Mouse (Mus musculus) lung, embryonic 16.5 days (tissue): Measurements from ENCODE around the gene Rph3al. TPM values are rescaled to one million over a fixed set of nuclear protein-coding genes. Genes with fewer than 3 reads are reported as not detected.

Experiments used
- ATAC-seq: fragments of 200-750 bp; cut with Nextera tagmentation; 2 replicates; pipeline ENCODE4 v1.8.0; 2017; ENCODE audit warnings: low read depth, mild to moderate bottlenecking, moderate library complexity
- H3K27ac ChIP-seq: fragments of 300-500 bp; sonication (generic); 2 replicates; pipeline ENCODE4 v1.5.1; 2014; ENCODE audit warnings: mild to moderate bottlenecking, control low read depth, low read length
- H3K27me3 ChIP-seq: fragments of 300-500 bp; sonication (generic); 2 replicates; pipeline ENCODE4 v1.6.1; 2014; ENCODE audit warnings: low read depth, low read length, mixed read lengths; ENCODE audit not compliant: control insufficient read depth, insufficient read depth
- H3K36me3 ChIP-seq: fragments of 300-500 bp; sonication (generic); 2 replicates; pipeline ENCODE4 v1.6.1; 2014; ENCODE audit warnings: low read length; ENCODE audit not compliant: control insufficient read depth, insufficient read depth
- H3K4me1 ChIP-seq: fragments of 300-500 bp; sonication (generic); replicated peaks from 2 replicates; pipeline ENCODE4 v1.6.1; 2014; ENCODE audit warnings: low read length, mixed read lengths; ENCODE audit not compliant: control insufficient read depth, insufficient read depth
- H3K4me2 ChIP-seq: fragments of 300-500 bp; sonication (generic); 2 replicates; pipeline ENCODE4 v1.6.1; 2014; ENCODE audit warnings: low read depth, low read length, control low read depth
- H3K4me3 ChIP-seq: fragments of 300-500 bp; sonication (generic); 2 replicates; pipeline ENCODE4 v1.5.1; 2014; ENCODE audit warnings: mild to moderate bottlenecking, low read length, control low read depth
- H3K9ac ChIP-seq: fragments of 300-500 bp; sonication (generic); 2 replicates; pipeline ENCODE4 v1.6.1; 2014; ENCODE audit warnings: low read length, control low read depth
- H3K9me3 ChIP-seq: fragments of 300-500 bp; sonication (generic); 2 replicates; pipeline ENCODE4 v1.6.1; 2016; ENCODE audit warnings: low read length; ENCODE audit not compliant: control insufficient read depth
- WGBS: fragments of 180-500 bp; shearing (Covaris S2); extraction: QIAGEN DNeasy Blood & Tissue Kit; methylation state at CpG from one replicate; pipeline ENCODE4 v1.1.7; 2014; 5-methylcytosine and 5-hydroxymethylcytosine counted together
- polyA plus RNA-seq: library from polyadenylated mRNA; unstranded; fragments of >200 nt; fragmentation: Nextera tagmentation; extraction: Ambion mirVana; gene quantifications from 2 replicates; pipeline ENCODE4 v1.2.1, GENCODE M21; 2015

The Rph3al gene
- polyA plus RNA-seq: 8.1 and 8.5 TPM in 2 replicates

DNA sequence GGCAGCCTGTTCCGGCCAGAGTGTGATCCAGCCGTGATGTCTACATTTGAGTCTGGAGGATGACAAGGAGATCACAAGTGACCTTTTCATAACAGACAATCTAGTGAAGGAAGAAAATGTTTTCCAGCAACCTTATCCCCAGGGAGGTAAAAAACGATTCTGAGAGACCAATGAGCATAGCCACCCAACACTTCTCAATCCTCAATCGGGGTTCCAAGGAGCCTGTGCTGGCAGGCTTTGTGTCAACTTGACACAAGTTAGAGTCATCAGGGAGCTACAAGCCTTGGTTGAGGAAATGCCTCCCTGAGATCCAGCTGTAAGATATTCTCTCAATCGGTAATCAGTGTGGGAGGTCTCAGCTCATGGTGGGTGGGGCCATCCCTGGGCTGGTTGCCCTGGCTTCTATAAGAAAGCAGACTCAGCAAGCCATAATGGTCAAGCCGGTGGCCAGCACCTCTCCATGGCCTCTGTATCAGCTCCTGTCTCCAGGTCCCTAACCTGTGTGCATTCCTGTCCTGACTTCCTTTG lies at the start of gene Rph3al:
TSS of gene Rph3al (minus strand) at position 51 of the 528 bp plus-strand sequence.
- Histone ChIP-seq H3K9me3 (no peaks in the 10 kb centered on the region), H3K27ac (peak within 1 kb of the TSS; percentile 92), H3K36me3 (no peaks in the 10 kb centered on the region), H3K9ac (peak within 1 kb of the TSS; percentile 48), H3K27me3 (no peaks in the 10 kb centered on the region), H3K4me3 (peak within 1 kb of the TSS; percentile 28), H3K4me2 (peak within 1 kb of the TSS; percentile 43), H3K4me1 (peaks cover 38% of the 10 kb centered on the region)
- WGBS: 43% methylated on average over 6 of the region's 6 CpGs
- no peak for ATAC-seq

- Histone ChIP-seq H3K4me3 (no peak overlapping the region), H3K9ac (no peak overlapping the region), H3K4me1 (no peaks in the 10 kb centered on the region), H3K27ac (no peak overlapping the region), H3K9me3 (no peaks in the 10 kb centered on the region), H3K4me2 (no peak overlapping the region), H3K27me3 (no peaks in the 10 kb centered on the region), H3K36me3 (no peaks in the 10 kb centered on the region)
- ATAC-seq: no peak
- WGBS: 62% methylated on average over 7 of the region's 7 CpGs
These were observed 47.7 kb upstream of the Rph3al start for GRCm38 (mm10) chr11:75985948-75986347.

GRCm38 (mm10) chr11:75984581-75984980 lies 46.4 kb upstream of the Rph3al start:
- ATAC-seq: no peak
- Histone ChIP-seq H3K4me3 (no peak overlapping the region), H3K36me3 (no peaks in the 10 kb centered on the region), H3K9me3 (no peaks in the 10 kb centered on the region), H3K4me2 (no peak overlapping the region), H3K27ac (no peak overlapping the region), H3K27me3 (no peaks in the 10 kb centered on the region), H3K9ac (no peak overlapping the region), H3K4me1 (no peaks in the 10 kb centered on the region)
- 47% methylated on average over 1 of the region's 1 CpGs for WGBS

DNA sequence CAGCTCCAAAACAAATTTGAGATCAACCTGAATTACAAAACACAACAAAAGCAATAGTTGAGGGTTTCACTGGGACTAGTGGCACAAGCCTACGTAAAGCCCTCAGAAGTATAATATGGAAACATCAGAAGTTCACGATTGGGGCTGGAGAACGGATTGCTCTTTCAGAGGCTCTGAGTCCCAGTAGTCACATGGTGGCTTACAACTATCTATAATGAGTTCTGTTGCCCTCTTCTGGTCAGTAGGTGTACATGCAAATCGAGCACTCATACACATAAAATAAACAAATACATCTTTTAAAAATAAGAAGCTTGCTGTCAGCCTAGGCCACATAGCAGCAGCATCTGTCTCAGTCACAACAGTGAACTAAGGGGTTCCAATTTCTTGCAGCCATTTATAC lies 45.0 kb upstream of the Rph3al start:
- no peaks in the 10 kb centered on the region for H3K36me3 ChIP-seq
- H3K4me1 ChIP-seq: no peaks in the 10 kb centered on the region
- ATAC-seq: no peak
- no peak overlapping the region for H3K27ac ChIP-seq
- no peaks in the 10 kb centered on the region for H3K27me3 ChIP-seq
- no peaks in the 10 kb centered on the region for H3K9me3 ChIP-seq
- no peak overlapping the region for H3K9ac ChIP-seq
- 74% methylated on average over 4 of the region's 4 CpGs for WGBS
- no peak overlapping the region for H3K4me2 ChIP-seq
- H3K4me3 ChIP-seq: no peak overlapping the region

DNA sequence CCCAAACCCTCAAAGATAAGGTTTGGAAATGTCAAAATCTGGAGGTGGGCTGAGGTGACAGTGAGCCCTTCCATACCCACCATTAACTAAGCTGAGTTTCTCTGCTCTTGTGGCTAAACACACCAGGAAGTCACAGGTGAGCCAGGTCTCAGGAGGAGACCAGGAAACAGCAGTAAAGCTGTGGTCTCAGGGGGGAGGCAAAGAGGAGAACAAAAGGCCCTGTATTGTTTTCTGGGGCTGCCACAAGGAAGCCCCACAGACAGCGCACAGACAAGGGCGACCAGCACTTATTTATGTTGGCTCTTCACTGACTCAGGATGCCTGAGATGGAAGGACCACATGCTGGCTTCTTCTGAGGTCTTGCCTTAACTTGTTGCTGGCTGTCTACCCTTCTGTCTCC lies 42.2 kb upstream of the Rph3al start:
- H3K4me1 ChIP-seq: no peaks in the 10 kb centered on the region
- H3K9me3 ChIP-seq: no peaks in the 10 kb centered on the region
- no peak overlapping the region for H3K9ac ChIP-seq
- no peaks in the 10 kb centered on the region for H3K36me3 ChIP-seq
- ATAC-seq: no peak
- no peak overlapping the region for H3K4me3 ChIP-seq
- no peaks in the 10 kb centered on the region for H3K27me3 ChIP-seq
- no peak overlapping the region for H3K27ac ChIP-seq
- 34% methylated on average over 2 of the region's 2 CpGs for WGBS
- H3K4me2 ChIP-seq: no peak overlapping the region

DNA sequence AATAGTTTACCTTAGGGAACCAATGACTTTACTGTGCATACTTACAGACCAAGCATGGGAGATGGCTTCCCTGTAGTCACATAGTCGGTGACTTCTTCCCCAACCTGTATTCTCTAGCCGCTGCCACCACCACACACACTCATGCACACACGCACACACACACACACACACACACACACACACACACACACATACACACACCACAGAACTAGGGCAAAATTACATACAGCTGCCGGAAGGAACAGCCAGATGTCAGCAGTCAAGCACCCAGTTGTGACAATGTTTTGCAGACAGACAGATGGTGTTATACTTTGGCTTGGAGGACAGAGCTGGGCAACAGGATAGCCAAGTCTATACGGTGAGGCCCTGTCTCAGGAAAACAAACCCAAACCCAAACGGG lies 39.8 kb upstream of the Rph3al start:
- Histone ChIP-seq H3K4me3 (no peak overlapping the region), H3K9me3 (no peaks in the 10 kb centered on the region), H3K27me3 (no peaks in the 10 kb centered on the region), H3K4me2 (no peak overlapping the region), H3K9ac (no peak overlapping the region), H3K4me1 (0 out of 2 replicates have a peak, but pooled peaks cover under 1% of the 10 kb centered on the region), H3K36me3 (no peaks in the 10 kb centered on the region), H3K27ac (no peak overlapping the region)
- no peak for ATAC-seq
- WGBS: 54% methylated on average over 6 of the region's 6 CpGs

DNA sequence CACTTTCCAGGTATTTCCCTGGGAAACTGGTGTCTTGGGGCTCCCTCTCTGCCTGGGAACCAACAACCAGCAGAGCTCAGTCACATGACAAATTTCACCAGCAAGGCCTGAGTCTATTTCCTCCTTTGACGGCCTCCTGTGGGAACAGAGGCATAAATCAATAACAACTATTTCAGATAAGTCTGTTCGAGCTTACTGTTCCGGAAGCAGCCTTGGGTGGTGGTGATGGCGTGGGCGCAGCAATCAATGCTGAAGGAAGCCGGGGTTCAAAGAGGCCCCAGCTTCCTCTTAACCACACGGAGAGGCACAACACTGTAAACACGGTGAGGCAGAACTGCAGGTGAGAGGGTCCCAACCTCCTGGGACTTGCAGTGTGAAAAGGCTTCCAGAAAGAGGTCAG lies 38.5 kb upstream of the Rph3al start:
- Histone ChIP-seq H3K4me2 (no peak overlapping the region), H3K36me3 (no peaks in the 10 kb centered on the region), H3K9me3 (no peaks in the 10 kb centered on the region), H3K27me3 (no peaks in the 10 kb centered on the region), H3K4me1 (peaks cover 4% of the 10 kb centered on the region; the same call in 1 of the 2 replicates), H3K4me3 (no peak overlapping the region), H3K27ac (no peak overlapping the region), H3K9ac (no peak overlapping the region)
- no peak for ATAC-seq
- 39% methylated on average over 8 of the region's 8 CpGs for WGBS

GRCm38 (mm10) chr11:75973988-75974387 lies 35.8 kb upstream of the Rph3al start:
- Histone ChIP-seq H3K4me3 (no peak overlapping the region), H3K4me2 (no peak overlapping the region), H3K9ac (no peak overlapping the region), H3K27me3 (no peaks in the 10 kb centered on the region), H3K9me3 (no peaks in the 10 kb centered on the region), H3K4me1 (peaks cover 4% of the 10 kb centered on the region; the same call in 1 of the 2 replicates), H3K36me3 (no peaks in the 10 kb centered on the region), H3K27ac (no peak overlapping the region)
- no peak for ATAC-seq
- 81% methylated on average over 1 of the region's 1 CpGs for WGBS

DNA sequence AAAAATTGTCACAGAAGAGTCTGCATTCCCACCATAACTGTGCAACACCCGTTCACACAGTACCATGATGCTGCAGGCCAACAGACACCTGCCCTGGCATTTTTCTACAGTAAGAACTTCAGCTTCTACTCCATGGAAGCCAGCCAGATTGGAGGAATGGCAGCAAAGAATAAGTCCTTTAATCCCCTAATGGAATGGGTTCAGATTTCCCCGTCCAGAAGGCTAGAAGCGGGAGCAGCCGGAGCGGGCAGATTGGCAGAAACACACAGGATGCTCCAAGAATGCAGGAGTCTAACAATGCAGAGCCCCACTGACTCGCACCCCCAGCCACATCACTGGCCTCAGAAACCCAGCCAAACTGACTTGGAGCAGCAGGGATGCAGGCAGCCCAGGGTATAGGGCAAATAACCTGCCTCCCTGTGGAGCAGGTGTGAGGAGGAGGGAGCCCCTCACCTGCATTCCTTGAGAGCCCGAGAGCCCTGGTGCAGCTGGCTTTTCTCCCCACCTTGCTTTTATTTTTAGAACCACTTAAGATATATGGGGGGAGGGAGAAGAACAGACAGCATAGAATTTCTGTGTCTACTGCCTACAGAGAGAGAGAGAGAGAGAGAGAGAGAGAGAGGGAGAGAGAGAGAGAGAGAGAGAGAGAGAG lies 34.8 kb upstream of the Rph3al start:
- Histone ChIP-seq H3K27me3 (no peaks in the 10 kb centered on the region; the same call in 1 of the 2 replicates), H3K4me1 (peaks cover 4% of the 10 kb centered on the region; the same call in 1 of the 2 replicates), H3K27ac (peak overlapping the region; percentile 53; the same call in 1 of the 2 replicates), H3K9me3 (no peaks in the 10 kb centered on the region), H3K4me2 (no peak overlapping the region), H3K9ac (no peak overlapping the region), H3K4me3 (no peak overlapping the region), H3K36me3 (no peaks in the 10 kb centered on the region)
- WGBS: 21% methylated on average over 7 of the region's 7 CpGs
- ATAC-seq: peak; percentile 79
